Mouse (Mus musculus) embryonic facial prominence, embryonic 10.5 days (tissue): ENCODE data around the gene Vwa8. TPM values are rescaled to one million over a fixed set of nuclear protein-coding genes. Genes with fewer than 3 reads are reported as not detected.

Experiments used
- DNase-seq: peaks from one replicate; pipeline ENCODE4 v3.0.0-alpha.2; 2017; ENCODE audit warnings: low spot score
- H3K27ac ChIP-seq: fragments of 300-500 bp; sonication (generic); replicated peaks from 2 replicates; pipeline ENCODE4 v1.5.1; 2016; ENCODE audit warnings: mild to moderate bottlenecking
- H3K27me3 ChIP-seq: fragments of 300-500 bp; sonication (generic); replicated peaks from 2 replicates; pipeline ENCODE4 v1.6.1; 2016; ENCODE audit warnings: low read depth, mild to moderate bottlenecking; ENCODE audit not compliant: poor library complexity, severe bottlenecking
- H3K36me3 ChIP-seq: fragments of 300-500 bp; sonication (generic); replicated peaks from 2 replicates; pipeline ENCODE4 v1.6.1; 2016; ENCODE audit warnings: mild to moderate bottlenecking, moderate library complexity
- H3K4me1 ChIP-seq: fragments of 300-500 bp; sonication (generic); 2 replicates; pipeline ENCODE4 v1.6.1; 2016
- H3K4me3 ChIP-seq: fragments of 300-500 bp; sonication (generic); 2 replicates; pipeline ENCODE4 v1.5.1; 2016; ENCODE audit warnings: mild to moderate bottlenecking, moderate library complexity
- H3K9me3 ChIP-seq: fragments of 300-500 bp; sonication (generic); 2 replicates; pipeline ENCODE4 v1.6.1; 2016; ENCODE audit warnings: mild to moderate bottlenecking
- WGBS: fragments of 180-500 bp; shearing (Covaris S2); methylation state at CpG from one replicate; pipeline ENCODE4 v1.1.7; 2016; 5-methylcytosine and 5-hydroxymethylcytosine counted together
- polyA plus RNA-seq: library from polyadenylated mRNA; unstranded; fragments of >200 nt; fragmentation: Nextera tagmentation; extraction: Ambion mirVana; gene quantifications from 2 replicates; pipeline ENCODE4 v1.2.1, GENCODE M21; 2016

The Vwa8 gene
- polyA plus RNA-seq, 1 experiment from 2014 or later, result 7.4 TPM

GRCm38 (mm10) chr14:78934596-78934995 is 85.7 kb downstream of the Vwa8 start:
- no peak overlapping the region for H3K27ac ChIP-seq
- H3K9me3 ChIP-seq, result no peaks in the 10 kb centered on the region
- no peak for DNase-seq
- H3K4me3 ChIP-seq, result no peak overlapping the region
- WGBS, result 95% methylated on average over 6 of the region's 6 CpGs
- H3K4me1 ChIP-seq, result 0 out of 2 replicates have a peak, but pooled peaks cover 4% of the 10 kb centered on the region
- H3K36me3 ChIP-seq, result no peaks in the 10 kb centered on the region
- H3K27me3 ChIP-seq, result no peaks in the 10 kb centered on the region

GRCm38 (mm10) chr14:78935796-78936195 is 86.9 kb downstream of the Vwa8 start:
- WGBS, result 60% methylated on average over 3 of the region's 3 CpGs
- Histone ChIP-seq H3K36me3 (no peaks in the 10 kb centered on the region; the same call in 1 of the 2 replicates), H3K4me1 (0 out of 2 replicates have a peak, but pooled peaks cover 4% of the 10 kb centered on the region), H3K4me3 (no peak overlapping the region), H3K9me3 (no peaks in the 10 kb centered on the region), H3K27ac (no peak overlapping the region), H3K27me3 (no peaks in the 10 kb centered on the region)
- DNase-seq, result no peak

- H3K4me1 ChIP-seq, result no peaks in the 10 kb centered on the region
- DNase-seq, result no peak
- no peaks in the 10 kb centered on the region for H3K9me3 ChIP-seq
- H3K27me3 ChIP-seq, result no peaks in the 10 kb centered on the region
- H3K36me3 ChIP-seq, result no peaks in the 10 kb centered on the region; the same call in 1 of the 2 replicates
- no peak overlapping the region for H3K4me3 ChIP-seq
- H3K27ac ChIP-seq, result no peak overlapping the region
- 90% methylated on average over 11 of the region's 11 CpGs for WGBS
Measured at GRCm38 (mm10) chr14:78941741-78942475, 93.1 kb downstream of the Vwa8 start.

- 85% methylated on average over 2 of the region's 2 CpGs for WGBS
Measured at GRCm38 (mm10) chr14:78955745-78956144, 106.9 kb downstream of the Vwa8 start.

GRCm38 (mm10) chr14:78970621-78971020 is 121.8 kb downstream of the Vwa8 start:
- Histone ChIP-seq H3K4me1 (peaks cover 2% of the 10 kb centered on the region; the same call in 1 of the 2 replicates), H3K9me3 (no peaks in the 10 kb centered on the region), H3K27ac (no peak overlapping the region), H3K27me3 (no peaks in the 10 kb centered on the region), H3K36me3 (no peaks in the 10 kb centered on the region), H3K4me3 (no peak overlapping the region)
- no peak for DNase-seq
- 93% methylated on average over 10 of the region's 10 CpGs for WGBS

More at GRCm38 (mm10) chr14:78955745-78956144, 106.9 kb downstream of the Vwa8 start:
- Histone ChIP-seq H3K27ac (no peak overlapping the region), H3K27me3 (no peaks in the 10 kb centered on the region), H3K4me3 (no peak overlapping the region), H3K4me1 (no peaks in the 10 kb centered on the region), H3K9me3 (no peaks in the 10 kb centered on the region), H3K36me3 (no peaks in the 10 kb centered on the region; the same call in 1 of the 2 replicates)
- DNase-seq, result no peak

GRCm38 (mm10) chr14:78972424-78972823 is 123.6 kb downstream of the Vwa8 start:
- H3K4me1 ChIP-seq, result peaks cover 2% of the 10 kb centered on the region; the same call in 1 of the 2 replicates
- H3K9me3 ChIP-seq, result no peaks in the 10 kb centered on the region
- no peaks in the 10 kb centered on the region for H3K36me3 ChIP-seq
- no peak overlapping the region for H3K27ac ChIP-seq
- H3K27me3 ChIP-seq, result no peaks in the 10 kb centered on the region
- no peak overlapping the region for H3K4me3 ChIP-seq
- DNase-seq, result no peak
- 65% methylated on average over 1 of the region's 1 CpGs for WGBS

- H3K27me3 ChIP-seq, result no peaks in the 10 kb centered on the region
Measured at GRCm38 (mm10) chr14:78983104-78983503, 134.3 kb downstream of the Vwa8 start.

GRCm38 (mm10) chr14:78984296-78984695 is 135.4 kb downstream of the Vwa8 start:
- H3K9me3 ChIP-seq, result no peaks in the 10 kb centered on the region
- WGBS, result 81% methylated on average over 2 of the region's 2 CpGs
- no peaks in the 10 kb centered on the region for H3K4me1 ChIP-seq
- DNase-seq, result no peak
- H3K4me3 ChIP-seq, result no peak overlapping the region
- H3K36me3 ChIP-seq, result no peaks in the 10 kb centered on the region
- no peak overlapping the region for H3K27ac ChIP-seq
- no peaks in the 10 kb centered on the region for H3K27me3 ChIP-seq

More at GRCm38 (mm10) chr14:78983104-78983503, 134.3 kb downstream of the Vwa8 start:
- 79% methylated on average over 2 of the region's 2 CpGs for WGBS
- no peaks in the 10 kb centered on the region for H3K9me3 ChIP-seq
- H3K4me1 ChIP-seq, result no peaks in the 10 kb centered on the region
- H3K36me3 ChIP-seq, result no peaks in the 10 kb centered on the region
- no peak overlapping the region for H3K4me3 ChIP-seq
- DNase-seq, result no peak
- no peak overlapping the region for H3K27ac ChIP-seq

- Histone ChIP-seq H3K36me3 (no peaks in the 10 kb centered on the region), H3K9me3 (no peaks in the 10 kb centered on the region), H3K27ac (no peak overlapping the region), H3K4me1 (no peaks in the 10 kb centered on the region), H3K27me3 (no peaks in the 10 kb centered on the region), H3K4me3 (no peak overlapping the region)
- DNase-seq, result no peak
- WGBS, result 93% methylated on average over 8 of the region's 8 CpGs
Measured at GRCm38 (mm10) chr14:78987543-78987942, 138.7 kb downstream of the Vwa8 start.

- no peak overlapping the region for H3K27ac ChIP-seq
- H3K9me3 ChIP-seq, result no peaks in the 10 kb centered on the region
- H3K36me3 ChIP-seq, result no peaks in the 10 kb centered on the region; the same call in 1 of the 2 replicates
- H3K4me3 ChIP-seq, result no peak overlapping the region
- H3K4me1 ChIP-seq, result no peaks in the 10 kb centered on the region
- WGBS, result 85% methylated on average over 4 of the region's 4 CpGs
- no peaks in the 10 kb centered on the region for H3K27me3 ChIP-seq
- DNase-seq, result no peak
Measured at GRCm38 (mm10) chr14:78992456-78992855, 143.6 kb downstream of the Vwa8 start.

- WGBS, result 84% methylated on average over 4 of the region's 4 CpGs
- DNase-seq, result no peak
Measured at GRCm38 (mm10) chr14:78993515-78993914, 144.7 kb downstream of the Vwa8 start.

GRCm38 (mm10) chr14:78996359-78996758 is 147.5 kb downstream of the Vwa8 start:
- DNase-seq, result no peak
- 91% methylated on average over 2 of the region's 2 CpGs for WGBS
- Histone ChIP-seq H3K9me3 (no peaks in the 10 kb centered on the region), H3K4me1 (no peaks in the 10 kb centered on the region), H3K4me3 (no peak overlapping the region), H3K27ac (no peak overlapping the region), H3K36me3 (no peaks in the 10 kb centered on the region; the same call in 1 of the 2 replicates), H3K27me3 (no peaks in the 10 kb centered on the region)

More at GRCm38 (mm10) chr14:78993515-78993914, 144.7 kb downstream of the Vwa8 start:
- Histone ChIP-seq H3K4me3 (no peak overlapping the region), H3K27me3 (no peaks in the 10 kb centered on the region), H3K27ac (no peak overlapping the region), H3K36me3 (no peaks in the 10 kb centered on the region; the same call in 1 of the 2 replicates), H3K9me3 (no peaks in the 10 kb centered on the region), H3K4me1 (no peaks in the 10 kb centered on the region)

GRCm38 (mm10) chr14:79003576-79003975 is 154.7 kb downstream of the Vwa8 start:
- WGBS, result 55% methylated on average over 1 of the region's 1 CpGs
- no peaks in the 10 kb centered on the region for H3K36me3 ChIP-seq
- no peak overlapping the region for H3K27ac ChIP-seq
- no peaks in the 10 kb centered on the region for H3K4me1 ChIP-seq
- H3K9me3 ChIP-seq, result no peaks in the 10 kb centered on the region
- H3K4me3 ChIP-seq, result no peak overlapping the region
- H3K27me3 ChIP-seq, result no peaks in the 10 kb centered on the region
- peak; percentile 19 for DNase-seq
